Mouse (Mus musculus): ENCODE results near the gene Tlr5.

Tlr5 gene

GRCm38 (mm10) chr1:182991002-182991778 lies 36.6 kb downstream of the Tlr5 start:
- DNase-seq = peak; percentile 84
